Mouse (Mus musculus): ENCODE measurements at regions not wholly inside any gene's neighbourhood (a gene's known extent, or its start where the extent isn't known, plus 50 kb on each side); places are given as distances from the start of the nearest gene placed in this dataset.

DNA sequence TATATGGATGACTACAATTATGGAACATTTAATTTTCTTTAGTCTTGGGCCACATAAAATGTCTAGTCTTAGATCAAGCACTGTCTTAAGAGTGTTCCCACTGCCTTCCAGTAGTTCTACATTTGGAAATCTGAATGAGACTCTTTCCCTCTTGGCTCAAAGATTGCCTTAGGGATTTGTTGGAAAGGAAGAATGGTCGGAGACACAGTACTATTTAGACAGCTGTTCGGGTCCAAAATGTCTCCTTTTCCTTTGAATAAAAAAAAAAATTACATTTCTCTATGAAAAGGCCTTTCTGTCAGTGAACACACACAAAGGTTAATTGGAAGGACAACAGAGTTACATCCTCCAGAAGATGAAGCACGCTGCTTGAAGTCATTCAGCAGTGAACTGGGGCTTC lies 1173.8 kb downstream of the Sorcs3 start:
- CTCF ChIA-PET: no interaction called here

DNA sequence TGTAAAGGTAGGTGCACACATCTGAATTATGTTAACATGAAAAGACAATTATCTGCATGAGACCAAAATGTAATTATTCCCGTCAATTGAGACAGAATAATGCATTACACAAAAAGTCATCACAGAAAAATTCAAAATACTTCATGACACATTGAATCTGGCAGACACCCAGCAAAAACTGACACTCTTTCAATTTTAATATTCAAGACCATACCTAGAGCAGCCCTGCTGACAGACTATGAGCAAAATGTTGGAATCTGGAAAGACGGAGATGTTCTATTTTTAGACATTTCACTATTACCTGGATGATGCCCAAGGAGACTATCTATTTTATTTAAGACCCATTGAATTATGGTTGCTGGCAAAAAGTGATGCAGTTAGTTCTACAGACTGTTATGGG lies 1190.4 kb downstream of the Sorcs3 start:
- CTCF ChIA-PET: no interaction called here

DNA sequence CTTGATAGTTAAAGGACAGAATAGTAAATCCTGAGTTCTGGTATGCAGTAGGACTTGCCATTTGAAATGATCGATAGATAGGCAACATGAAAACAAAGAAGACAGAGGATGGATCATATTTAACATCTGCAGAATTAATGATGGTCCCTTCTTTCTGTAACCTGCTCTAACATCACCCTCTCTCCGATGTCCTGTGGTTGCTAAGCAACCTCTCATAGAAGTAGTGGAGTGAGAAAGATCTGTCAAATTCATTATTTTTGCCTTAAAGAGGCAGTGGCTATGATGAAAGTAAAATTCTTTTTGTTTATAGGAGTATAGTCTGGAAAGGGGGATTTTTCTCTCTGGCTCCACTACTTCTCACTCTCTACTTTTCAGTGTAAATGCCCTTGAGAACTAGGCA lies 1209.5 kb downstream of the Sorcs3 start:
- CTCF ChIA-PET: no interaction called here

DNA sequence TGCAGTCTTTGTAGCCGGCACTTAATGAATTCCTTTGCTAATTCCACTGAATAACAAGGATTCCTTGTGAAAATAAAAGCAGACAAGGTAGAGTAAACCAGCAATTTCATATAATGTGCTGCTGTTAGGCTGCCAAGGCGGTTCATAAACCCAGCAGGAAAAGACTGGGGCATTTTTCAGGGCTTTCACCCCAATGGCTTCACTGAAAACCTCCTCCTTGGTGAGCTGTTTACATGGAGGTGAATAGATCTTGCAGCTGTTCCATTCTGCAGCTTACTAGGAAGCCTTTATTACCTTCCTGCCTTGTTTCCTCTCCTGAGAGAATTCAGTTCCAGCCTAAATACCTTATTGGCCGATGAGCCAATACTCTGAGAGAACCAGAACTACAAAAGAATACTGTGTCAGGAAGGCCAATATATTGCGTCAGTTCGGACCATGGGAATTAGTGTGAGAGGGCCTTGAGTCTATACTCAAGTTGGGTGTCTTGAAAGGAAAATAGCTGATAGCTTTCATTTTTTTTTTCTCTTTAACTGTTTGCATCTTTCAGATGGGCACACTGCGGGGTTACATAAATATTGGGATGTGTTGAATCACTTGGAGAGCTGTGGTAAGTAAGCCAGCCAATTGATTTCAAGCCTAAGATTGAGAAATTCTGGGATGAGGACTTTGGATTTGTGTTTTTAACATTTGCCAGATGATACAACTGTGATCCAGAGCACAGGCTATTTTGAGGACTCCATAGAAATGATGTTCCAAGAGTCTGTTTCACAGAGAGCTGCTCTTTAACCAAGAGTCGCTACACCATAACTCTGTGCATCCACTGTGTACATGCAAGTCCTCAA lies 1217.5 kb downstream of the Sorcs3 start:
- CTCF ChIA-PET: no interaction called here
